Mouse (Mus musculus): ENCODE measurements at regions not wholly inside any gene's neighbourhood (a gene's known extent, or its start where the extent isn't known, plus 50 kb on each side); places are given as distances from the start of the nearest gene placed in this dataset.

- in situ Hi-C loops (cut with MboI; ENCODE audit: low sequenced_read_pairs), result no loop called here
Observed at GRCm38 (mm10) chr17:14610791-14611522, 83.1 kb downstream of the Thbs2 start.

GRCm38 (mm10) chr17:14608845-14609244, 85.2 kb downstream of the Thbs2 start:
- in situ Hi-C loops (cut with MboI; ENCODE audit: low sequenced_read_pairs), result no loop called here

DNA sequence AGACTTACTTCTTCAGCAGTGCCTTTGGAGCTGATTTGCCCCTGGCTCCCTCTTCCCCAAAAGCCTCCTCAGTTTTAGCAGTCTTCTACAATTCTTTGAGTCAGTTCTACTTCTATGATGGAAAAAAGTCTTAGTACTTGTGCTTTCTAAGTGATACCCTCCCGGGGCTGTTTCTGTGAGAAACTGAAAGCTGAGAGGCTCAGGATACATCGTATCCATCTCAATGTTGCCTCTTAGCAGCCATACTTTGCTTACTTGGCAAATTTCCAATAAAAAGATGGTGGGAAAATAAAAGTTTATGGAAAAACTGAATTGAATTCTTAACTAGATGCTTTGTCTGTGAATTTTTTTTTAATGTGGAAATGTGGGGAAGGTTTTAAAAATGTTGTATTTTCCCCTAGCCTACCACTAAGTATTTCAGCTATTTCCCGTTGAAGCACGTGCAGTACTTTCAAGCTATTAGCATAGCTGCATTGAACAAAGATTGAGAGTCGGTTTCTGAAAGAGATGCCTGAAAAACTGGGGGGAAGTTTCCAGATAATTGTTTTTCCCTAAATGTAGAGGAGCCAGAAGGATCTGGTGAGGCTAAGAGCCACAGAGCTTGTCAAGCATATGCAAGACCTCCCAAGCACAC, 87.6 kb downstream of the Thbs2 start:
- in situ Hi-C loops (cut with MboI; ENCODE audit: low sequenced_read_pairs), result no loop called here

GRCm38 (mm10) chr17:14599681-14600080, 94.4 kb downstream of the Thbs2 start:
- in situ Hi-C loops (cut with MboI; ENCODE audit: low sequenced_read_pairs), result no loop called here

DNA sequence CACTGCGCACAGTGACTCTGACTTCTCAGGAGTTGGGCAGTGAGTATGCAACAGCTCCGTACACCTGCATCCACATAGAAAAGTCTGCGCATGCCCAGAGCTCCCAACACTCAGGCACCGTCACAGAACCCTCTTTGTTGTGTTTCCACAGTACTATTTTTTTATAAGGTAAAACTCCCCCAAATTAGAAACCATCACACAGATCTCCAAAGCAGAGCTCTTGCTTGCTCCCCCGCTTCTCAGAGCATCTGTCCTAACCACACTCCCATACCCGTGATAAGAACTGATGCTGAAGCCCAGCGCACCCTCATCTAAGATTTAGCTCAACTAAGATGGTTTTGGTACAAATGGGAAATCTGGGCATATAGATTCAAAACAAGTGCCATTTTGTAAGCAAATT, 97.6 kb downstream of the Thbs2 start:
- in situ Hi-C loops (cut with MboI; ENCODE audit: low sequenced_read_pairs), result no loop called here

DNA sequence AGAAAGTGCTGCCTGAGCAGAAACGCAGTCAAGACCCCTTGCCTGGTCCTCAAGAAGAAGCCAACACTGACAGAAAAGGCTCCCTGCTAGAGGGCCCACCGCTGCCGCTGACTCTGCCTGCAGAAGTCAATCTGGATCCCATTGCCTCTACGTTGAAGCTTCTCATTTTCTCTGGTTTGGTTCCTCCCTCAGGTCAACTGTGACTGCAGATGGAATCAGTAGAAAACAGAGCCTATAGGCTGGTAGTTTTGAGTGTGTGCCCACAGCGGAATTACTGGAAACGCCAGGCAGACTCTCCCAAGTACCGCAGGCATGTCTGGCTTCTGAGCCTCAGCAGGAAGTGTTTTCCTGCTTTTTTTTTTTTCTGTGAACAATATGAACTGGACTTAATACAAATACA, 98.5 kb downstream of the Thbs2 start:
- in situ Hi-C loops (cut with MboI; ENCODE audit: low sequenced_read_pairs), result no loop called here

GRCm38 (mm10) chr17:14588086-14588817, 105.8 kb downstream of the Thbs2 start:
- in situ Hi-C loops (cut with MboI; ENCODE audit: low sequenced_read_pairs), result no loop called here

- in situ Hi-C loops (cut with MboI; ENCODE audit: low sequenced_read_pairs), result no loop called here
Observed at GRCm38 (mm10) chr17:14579671-14580070, 114.4 kb downstream of the Thbs2 start.

GRCm38 (mm10) chr17:14578721-14579120, 115.3 kb downstream of the Thbs2 start:
- in situ Hi-C loops (cut with MboI; ENCODE audit: low sequenced_read_pairs), result no loop called here

GRCm38 (mm10) chr17:14578194-14578593, 115.8 kb downstream of the Thbs2 start:
- in situ Hi-C loops (cut with MboI; ENCODE audit: low sequenced_read_pairs), result no loop called here

DNA sequence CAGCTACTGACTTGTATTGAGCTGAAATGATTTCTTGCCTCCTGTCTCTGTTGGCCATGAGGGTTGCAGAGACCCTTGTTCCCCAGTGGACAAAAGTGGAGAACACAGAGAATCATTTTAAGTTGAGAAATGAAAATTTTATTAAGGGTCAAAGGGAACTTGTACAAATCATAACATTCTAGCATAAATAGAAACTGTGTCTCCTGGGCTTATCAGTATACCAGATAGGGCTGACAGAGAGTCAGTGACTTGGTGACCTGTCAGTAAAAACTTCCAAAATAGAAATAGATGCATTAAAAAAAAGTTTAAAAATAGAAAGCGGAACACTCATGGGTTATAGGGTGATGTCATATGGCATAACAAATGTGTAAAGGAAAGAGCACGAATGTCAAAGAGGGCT, 117.9 kb downstream of the Thbs2 start:
- in situ Hi-C loops (cut with MboI; ENCODE audit: low sequenced_read_pairs), result no loop called here

DNA sequence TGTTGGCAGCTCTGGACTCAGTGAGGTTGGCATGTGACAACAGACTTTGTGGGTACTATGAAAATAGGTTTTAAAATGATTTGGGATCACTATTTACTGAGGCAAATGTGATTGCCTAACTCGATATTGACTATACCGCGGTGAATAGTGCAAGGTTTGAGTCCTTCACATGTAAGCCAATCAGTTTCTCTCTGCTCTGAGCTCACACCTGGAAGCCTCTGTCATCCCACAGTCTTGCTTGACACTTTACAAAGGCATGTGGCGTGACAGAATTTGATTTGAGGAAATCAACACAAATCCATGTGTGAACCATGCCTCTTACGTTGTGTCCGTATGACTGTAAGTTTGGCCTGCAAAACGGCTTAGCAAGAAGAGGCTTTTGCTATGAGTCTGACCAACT, 122.9 kb downstream of the Thbs2 start:
- in situ Hi-C loops (cut with MboI; ENCODE audit: low sequenced_read_pairs), result no loop called here

DNA sequence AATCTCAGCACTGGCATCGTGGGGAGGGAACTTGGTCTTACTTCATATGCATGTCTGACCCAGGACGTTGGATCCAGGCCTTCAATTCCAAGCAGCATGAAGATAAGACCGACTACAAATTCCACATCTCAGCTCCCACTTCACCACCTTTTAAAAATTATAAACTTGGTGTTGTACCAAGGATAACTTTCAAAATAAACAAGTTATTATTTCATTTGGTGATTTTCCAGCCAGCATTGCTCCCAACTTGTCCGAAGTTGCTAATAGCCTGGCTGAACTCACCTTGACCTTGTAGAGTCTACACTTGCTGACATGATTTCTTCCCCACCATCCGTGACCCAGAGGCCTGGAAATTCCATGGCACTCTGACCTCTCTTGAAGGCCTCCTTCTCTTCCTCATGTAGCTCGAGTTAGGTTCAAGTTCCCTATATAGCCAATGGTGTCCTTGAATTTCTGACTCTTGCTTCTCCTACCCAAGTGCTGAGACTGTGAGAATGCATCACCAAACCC, 123.7 kb downstream of the Thbs2 start:
- in situ Hi-C loops (cut with MboI; ENCODE audit: low sequenced_read_pairs), result no loop called here

DNA sequence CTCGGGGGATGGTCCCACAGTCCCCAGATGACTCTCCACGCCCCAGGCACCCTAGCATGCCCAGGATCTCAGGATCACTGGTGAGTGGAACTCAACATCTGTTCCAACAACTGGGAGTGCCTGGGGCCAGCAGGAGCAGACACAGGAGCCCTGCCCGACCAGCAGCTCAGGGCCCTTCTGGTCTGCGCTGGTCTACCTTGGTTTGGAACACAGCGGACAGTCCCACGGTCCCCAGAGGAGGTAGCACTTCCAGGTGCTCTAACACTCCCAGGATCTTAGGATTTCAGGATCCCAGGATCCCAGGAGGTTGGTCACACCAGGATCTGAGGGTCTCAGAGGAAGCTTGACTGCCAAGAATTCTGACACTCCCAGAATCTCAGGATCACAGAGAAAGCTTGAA, 131.8 kb downstream of the Thbs2 start:
- in situ Hi-C loops (cut with MboI; ENCODE audit: low sequenced_read_pairs), result no loop called here

- in situ Hi-C loops (cut with MboI; ENCODE audit: low sequenced_read_pairs), result no loop called here
Observed at GRCm38 (mm10) chr17:14557214-14557613, 136.8 kb downstream of the Thbs2 start.

DNA sequence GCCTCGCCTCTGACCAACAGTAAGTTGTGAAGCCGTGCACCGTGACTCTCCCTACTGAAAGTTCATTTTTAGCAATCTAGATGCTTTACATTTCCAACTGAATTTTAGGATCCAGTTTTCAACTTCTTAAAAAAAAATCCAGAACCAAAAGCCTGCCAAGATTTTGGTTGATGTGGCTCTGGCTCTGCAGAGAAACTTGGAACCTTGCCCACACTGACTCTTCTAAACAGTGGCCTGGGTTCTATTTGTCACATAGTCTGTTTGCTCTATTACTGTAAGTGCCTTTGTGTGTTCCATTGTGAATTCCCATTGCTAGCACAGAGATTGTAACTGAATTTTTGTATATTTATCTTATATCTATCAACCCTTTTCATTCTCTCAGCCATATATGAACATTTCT, 140.8 kb downstream of the Thbs2 start:
- in situ Hi-C loops (cut with MboI; ENCODE audit: low sequenced_read_pairs), result no loop called here

DNA sequence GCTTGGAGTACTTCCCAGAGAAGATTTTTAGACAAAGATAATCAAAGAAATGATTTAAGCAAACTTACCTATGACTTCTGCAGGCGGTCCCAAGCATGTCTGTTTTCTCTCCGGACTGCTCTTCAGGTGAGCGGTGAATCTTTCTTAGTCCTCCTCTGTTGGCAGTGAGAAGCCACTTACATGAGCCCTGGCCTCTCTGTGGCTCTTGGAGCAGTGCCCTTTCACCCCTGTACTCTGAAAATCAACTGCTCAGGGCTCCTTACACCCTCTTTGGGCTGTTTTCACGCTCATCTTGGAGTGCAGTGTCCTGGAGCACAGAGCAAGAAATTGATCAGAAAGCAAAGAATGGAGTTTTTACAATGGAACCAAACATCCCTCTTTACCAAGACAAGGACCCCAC, 142.0 kb downstream of the Thbs2 start:
- in situ Hi-C loops (cut with MboI; ENCODE audit: low sequenced_read_pairs), result no loop called here

DNA sequence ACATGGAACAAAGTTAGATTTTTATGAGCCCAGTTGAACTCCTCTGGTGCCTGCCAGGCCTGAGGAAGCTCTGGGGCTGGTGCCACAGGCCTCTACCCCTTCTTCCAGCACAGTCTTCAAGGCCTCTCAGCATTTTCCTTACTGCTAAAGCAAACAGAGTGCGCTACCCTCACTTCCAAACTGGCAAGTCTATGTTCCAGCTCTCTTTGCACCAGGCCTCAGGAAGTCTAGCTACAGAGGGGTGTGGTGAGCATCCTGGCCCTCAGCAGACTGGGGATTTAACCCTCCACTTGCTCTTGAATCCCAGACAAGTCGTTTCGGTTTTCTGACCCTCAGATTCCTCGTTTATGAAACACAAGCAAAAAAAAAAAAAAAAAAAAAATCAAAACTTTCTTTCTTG, 142.4 kb downstream of the Thbs2 start:
- in situ Hi-C loops (cut with MboI; ENCODE audit: low sequenced_read_pairs), result no loop called here

GRCm38 (mm10) chr17:14545822-14546473, 148.1 kb downstream of the Thbs2 start:
- in situ Hi-C loops (cut with MboI; ENCODE audit: low sequenced_read_pairs), result no loop called here

DNA sequence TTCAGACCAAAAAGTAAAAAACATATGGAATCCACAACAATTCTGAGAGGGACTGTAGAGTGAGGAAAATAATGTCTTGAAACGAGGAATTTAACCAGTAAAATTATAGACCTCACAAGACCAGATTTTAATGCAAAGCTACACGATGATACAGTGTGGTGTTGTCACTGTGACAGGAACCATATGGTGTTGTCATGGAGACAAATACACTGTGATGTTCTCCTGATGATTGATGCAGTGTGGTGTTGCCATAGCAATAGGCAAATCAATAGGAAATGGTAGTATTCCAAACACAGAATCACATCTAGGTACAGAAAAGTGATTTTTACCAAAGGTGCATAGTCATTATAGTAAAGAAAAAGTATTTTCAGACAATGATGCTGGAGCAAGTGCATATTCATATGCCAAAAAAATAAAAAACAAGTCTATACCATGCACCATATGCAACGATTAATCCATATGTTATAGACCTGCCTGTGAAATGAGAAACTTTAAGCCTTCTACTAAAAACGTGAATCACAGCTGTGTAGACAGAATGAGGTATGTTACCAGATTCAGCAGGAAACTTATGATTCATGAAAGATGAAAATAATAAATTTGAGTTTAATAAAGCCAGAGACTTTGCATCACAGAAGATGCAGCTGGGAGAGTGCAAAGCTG, 149.6 kb downstream of the Thbs2 start:
- in situ Hi-C loops (cut with MboI; ENCODE audit: low sequenced_read_pairs), result no loop called here

DNA sequence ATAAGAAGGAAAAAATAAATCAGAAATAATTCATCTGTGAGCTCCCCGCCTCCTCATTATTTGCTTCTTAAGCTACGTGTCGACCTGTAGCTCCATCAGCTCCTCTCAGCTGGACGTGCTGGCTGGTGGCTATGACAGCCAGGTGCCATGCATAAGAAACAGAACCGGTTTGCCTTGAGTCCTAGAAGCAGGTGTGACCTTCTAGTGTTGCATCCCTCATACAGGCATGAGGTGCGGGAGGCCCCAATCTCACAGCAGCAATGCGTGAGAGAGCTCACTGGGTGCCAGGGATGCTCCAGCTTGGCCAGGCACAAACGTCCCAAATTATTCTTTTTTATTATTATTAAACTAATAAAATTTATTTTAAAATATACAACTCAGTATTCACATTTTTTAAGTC, 153.0 kb downstream of the Thbs2 start:
- in situ Hi-C loops (cut with MboI; ENCODE audit: low sequenced_read_pairs), result no loop called here
